Mouse (Mus musculus): ENCODE data around the gene Nek10. TPM values are rescaled to one million over a fixed set of nuclear protein-coding genes. Genes with fewer than 3 reads are reported as not detected.

Nek10 gene
- polyA plus RNA-seq, 1 experiment = 0.01 TPM

DNA sequence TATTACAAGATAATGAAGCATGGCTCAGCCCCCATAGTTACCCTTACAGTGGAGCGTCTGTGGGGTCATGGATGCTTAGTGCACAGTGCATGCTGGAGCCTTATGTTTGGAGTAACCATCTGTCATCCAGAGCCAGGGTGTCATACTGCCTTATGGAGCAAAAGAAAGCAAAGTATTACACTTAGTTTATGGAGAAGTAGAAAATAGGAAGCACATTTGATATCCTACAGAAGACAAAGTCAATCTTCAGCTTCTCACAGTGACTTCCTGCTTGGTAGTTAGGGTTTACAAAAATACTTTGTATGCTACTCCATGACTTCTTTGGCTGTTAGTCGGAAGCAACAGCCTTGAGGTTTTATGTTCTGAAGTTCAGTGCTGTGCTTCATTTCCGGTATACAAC is 2.4 kb upstream of the Nek10 start:
- Histone ChIP-seq H3K36me3 (ENCODE audit: control insufficient read depth, insufficient read depth, low read length) (no peaks in the 10 kb centered on the region), H3K4me3 (ENCODE audit: control insufficient read depth, insufficient read depth, low read length) (no peak overlapping the region), H3K27me3 (ENCODE audit: control insufficient read depth, insufficient read depth, low read length) (no peaks in the 10 kb centered on the region), H3K4me1 (replicated peaks; ENCODE audit: control insufficient read depth, insufficient read depth, low read length) (peaks cover 5% of the 10 kb centered on the region; the same call in 1 of the 2 replicates), H3K27ac (ENCODE audit: control insufficient read depth, insufficient read depth, low read length) (peak overlapping the region; percentile 56; the same call in 1 of the 2 replicates)
- TF ChIP-seq CTCF (IDR thresholded peaks at IDR 0.05; ENCODE audit: borderline replicate concordance, control insufficient read depth, extremely low read depth, insufficient read depth, low read length, poor library complexity) (no peak), POLR2A (IDR thresholded peaks at IDR 0.05; ENCODE audit: control insufficient read depth, extremely low read depth, insufficient read depth, low read length, poor library complexity) (no peak)
- 50% methylated on average over 3 of the region's 3 CpGs for WGBS
- DNase-seq = no peak

GRCm38 (mm10) chr14:14803921-14804517 is 804 bp downstream of the Nek10 start:
- Histone ChIP-seq H3K4me3 (ENCODE audit: control insufficient read depth, insufficient read depth, low read length) (no peak overlapping the region), H3K27ac (ENCODE audit: control insufficient read depth, insufficient read depth, low read length) (no peak overlapping the region), H3K27me3 (ENCODE audit: control insufficient read depth, insufficient read depth, low read length) (no peaks in the 10 kb centered on the region), H3K36me3 (ENCODE audit: control insufficient read depth, insufficient read depth, low read length) (no peaks in the 10 kb centered on the region), H3K4me1 (replicated peaks; ENCODE audit: control insufficient read depth, insufficient read depth, low read length) (peaks cover 5% of the 10 kb centered on the region; the same call in 1 of the 2 replicates)
- DNase-seq = no peak
- 71% methylated on average over 10 of the region's 10 CpGs for WGBS
- TF ChIP-seq POLR2A (IDR thresholded peaks at IDR 0.05; ENCODE audit: control insufficient read depth, extremely low read depth, insufficient read depth, low read length, poor library complexity) (no peak), CTCF (IDR thresholded peaks at IDR 0.05; ENCODE audit: borderline replicate concordance, control insufficient read depth, extremely low read depth, insufficient read depth, low read length, poor library complexity) (no peak)

- Histone ChIP-seq H3K36me3 (ENCODE audit: control insufficient read depth, insufficient read depth, low read length) (no peaks in the 10 kb centered on the region), H3K4me3 (ENCODE audit: control insufficient read depth, insufficient read depth, low read length) (no peak overlapping the region), H3K27me3 (ENCODE audit: control insufficient read depth, insufficient read depth, low read length) (no peaks in the 10 kb centered on the region), H3K4me1 (replicated peaks; ENCODE audit: control insufficient read depth, insufficient read depth, low read length) (peaks cover 5% of the 10 kb centered on the region; the same call in 1 of the 2 replicates), H3K27ac (ENCODE audit: control insufficient read depth, insufficient read depth, low read length) (no peak overlapping the region)
- 66% methylated on average over 5 of the region's 5 CpGs for WGBS
- TF ChIP-seq POLR2A (IDR thresholded peaks at IDR 0.05; ENCODE audit: control insufficient read depth, extremely low read depth, insufficient read depth, low read length, poor library complexity) (no peak), CTCF (IDR thresholded peaks at IDR 0.05; ENCODE audit: borderline replicate concordance, control insufficient read depth, extremely low read depth, insufficient read depth, low read length, poor library complexity) (no peak)
- no peak for DNase-seq
Observed at GRCm38 (mm10) chr14:14804518-14805212, 1.4 kb downstream of the Nek10 start.

DNA sequence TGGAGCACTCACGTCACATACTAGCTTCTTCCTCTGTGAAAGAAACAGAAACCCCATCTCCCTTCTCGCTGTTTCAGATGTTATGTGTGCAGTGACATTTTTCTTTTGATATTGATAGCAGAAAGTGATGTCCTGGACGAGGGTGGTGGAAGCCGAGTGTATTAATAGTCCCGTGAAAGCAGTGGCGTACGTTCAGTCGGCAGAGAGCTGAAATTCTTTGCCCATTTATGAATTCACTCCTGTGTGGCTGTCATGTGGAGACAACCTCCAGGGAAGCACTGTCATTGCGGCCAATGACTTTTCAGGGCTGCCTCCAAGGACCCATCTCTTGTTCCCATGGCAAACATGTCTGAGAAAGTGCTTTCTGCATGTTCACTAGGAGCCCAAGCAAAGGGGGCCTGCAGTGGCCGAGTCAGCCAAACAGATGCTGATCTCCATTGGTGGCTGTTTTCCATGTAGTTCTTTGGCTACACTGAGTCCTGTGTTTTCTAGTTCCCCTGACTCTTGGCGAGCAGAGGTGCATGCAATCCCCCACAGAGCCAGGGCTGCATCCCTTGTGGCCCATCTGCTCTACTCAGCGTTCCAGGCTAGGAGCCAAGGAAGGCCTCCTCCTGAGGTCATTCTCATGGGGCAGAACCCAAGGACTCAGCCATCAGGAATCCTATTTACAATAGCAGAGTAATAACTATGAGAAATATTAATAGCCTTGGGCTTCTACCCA is 29.5 kb downstream of the Nek10 start:
- Histone ChIP-seq H3K4me1 (replicated peaks; ENCODE audit: control insufficient read depth, insufficient read depth, low read length) (no peaks in the 10 kb centered on the region), H3K27ac (ENCODE audit: control insufficient read depth, insufficient read depth, low read length) (no peak overlapping the region), H3K4me3 (ENCODE audit: control insufficient read depth, insufficient read depth, low read length) (no peak overlapping the region), H3K36me3 (ENCODE audit: control insufficient read depth, insufficient read depth, low read length) (no peaks in the 10 kb centered on the region), H3K27me3 (ENCODE audit: control insufficient read depth, insufficient read depth, low read length) (no peaks in the 10 kb centered on the region)
- DNase-seq = no peak
- TF ChIP-seq POLR2A (IDR thresholded peaks at IDR 0.05; ENCODE audit: control insufficient read depth, extremely low read depth, insufficient read depth, low read length, poor library complexity) (no peak), CTCF (IDR thresholded peaks at IDR 0.05; ENCODE audit: borderline replicate concordance, control insufficient read depth, extremely low read depth, insufficient read depth, low read length, poor library complexity) (no peak)
- 92% methylated on average over 12 of the region's 12 CpGs for WGBS

DNA sequence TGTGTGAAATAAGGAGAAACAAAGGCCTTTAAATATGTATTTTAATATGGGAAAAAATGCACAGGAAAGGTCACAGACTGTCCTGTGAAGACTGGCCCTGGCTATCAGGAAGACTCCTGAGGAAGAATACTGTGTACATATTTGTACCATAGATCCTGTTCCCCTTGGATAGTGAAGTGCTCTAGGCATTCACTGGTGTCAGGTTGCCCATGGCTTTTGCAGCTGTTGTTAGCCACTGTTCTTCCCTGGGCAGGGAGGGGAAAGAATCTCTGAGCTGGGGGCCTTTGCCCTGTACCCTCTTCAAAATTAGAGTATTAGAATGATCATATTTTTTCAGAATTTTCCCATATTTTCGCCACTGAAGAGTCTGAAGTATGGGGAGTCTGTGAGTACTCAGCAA is 30.3 kb downstream of the Nek10 start:
- TF ChIP-seq CTCF (IDR thresholded peaks at IDR 0.05; ENCODE audit: borderline replicate concordance, control insufficient read depth, extremely low read depth, insufficient read depth, low read length, poor library complexity) = no peak
- no peak for TF ChIP-seq POLR2A (IDR thresholded peaks at IDR 0.05; ENCODE audit: control insufficient read depth, extremely low read depth, insufficient read depth, low read length, poor library complexity)
- no peaks in the 10 kb centered on the region for H3K36me3 ChIP-seq (ENCODE audit: control insufficient read depth, insufficient read depth, low read length)
- WGBS = 100% methylated on average over 1 of the region's 1 CpGs
- DNase-seq = no peak
- H3K27me3 ChIP-seq (ENCODE audit: control insufficient read depth, insufficient read depth, low read length) = no peaks in the 10 kb centered on the region
- H3K4me3 ChIP-seq (ENCODE audit: control insufficient read depth, insufficient read depth, low read length) = no peak overlapping the region
- H3K27ac ChIP-seq (ENCODE audit: control insufficient read depth, insufficient read depth, low read length) = no peak overlapping the region
- H3K4me1 ChIP-seq (replicated peaks; ENCODE audit: control insufficient read depth, insufficient read depth, low read length) = no peaks in the 10 kb centered on the region

DNA sequence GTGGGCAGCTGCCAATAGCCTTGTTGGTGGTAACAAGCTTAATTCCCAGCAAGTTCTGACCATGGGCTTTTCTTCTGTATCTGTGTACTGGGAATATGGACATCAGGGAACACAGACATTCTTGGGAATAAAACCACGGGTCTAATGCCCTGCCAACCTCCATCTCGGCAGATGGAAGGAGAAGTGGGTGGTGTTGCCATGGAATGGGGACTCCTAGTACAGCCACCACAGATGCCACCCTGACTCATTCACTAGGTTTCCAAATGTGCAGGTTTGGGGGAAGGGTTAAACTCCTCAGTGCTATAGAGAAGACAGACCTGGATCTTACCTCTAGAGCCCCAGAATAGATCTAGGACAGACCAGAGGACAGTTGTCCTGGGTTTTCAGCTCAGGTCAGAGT is 31.1 kb downstream of the Nek10 start:
- H3K4me1 ChIP-seq (replicated peaks; ENCODE audit: control insufficient read depth, insufficient read depth, low read length) = no peaks in the 10 kb centered on the region
- H3K36me3 ChIP-seq (ENCODE audit: control insufficient read depth, insufficient read depth, low read length) = no peaks in the 10 kb centered on the region
- no peak overlapping the region for H3K4me3 ChIP-seq (ENCODE audit: control insufficient read depth, insufficient read depth, low read length)
- H3K27me3 ChIP-seq (ENCODE audit: control insufficient read depth, insufficient read depth, low read length) = no peaks in the 10 kb centered on the region
- DNase-seq = no peak
- H3K27ac ChIP-seq (ENCODE audit: control insufficient read depth, insufficient read depth, low read length) = no peak overlapping the region
- 95% methylated on average over 2 of the region's 2 CpGs for WGBS
- TF ChIP-seq POLR2A (IDR thresholded peaks at IDR 0.05; ENCODE audit: control insufficient read depth, extremely low read depth, insufficient read depth, low read length, poor library complexity) (no peak), CTCF (IDR thresholded peaks at IDR 0.05; ENCODE audit: borderline replicate concordance, control insufficient read depth, extremely low read depth, insufficient read depth, low read length, poor library complexity) (no peak)

All from thymus, adult 2 months (tissue).